Mouse (Mus musculus): Measurements from ENCODE around the gene Lmtk2.

DNA sequence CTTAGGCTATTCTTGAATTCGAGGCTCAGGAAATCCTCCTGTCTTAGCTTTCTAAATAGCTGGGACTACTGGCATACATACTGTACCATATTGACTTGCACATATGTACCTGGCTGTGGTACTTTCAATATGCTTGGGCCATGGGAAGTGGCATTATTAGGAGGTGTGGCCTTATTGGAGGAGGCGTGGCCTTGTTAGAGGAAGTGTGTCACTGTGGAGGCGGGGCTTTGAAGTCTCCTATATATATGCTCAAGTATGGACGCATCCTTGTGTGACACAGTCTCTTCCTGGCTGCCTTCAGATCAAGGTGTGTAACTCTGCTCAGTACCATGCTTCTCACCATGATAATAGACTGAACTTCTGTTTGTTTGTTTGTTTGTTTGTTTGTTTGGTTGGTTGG lies 18.0 kb downstream of the Lmtk2 start:
- TF ChIP-seq CTCF (conservative IDR thresholded peaks at IDR 0.05; ENCODE audit: low read length) (no peak), POU5F1 (IDR thresholded peaks at IDR 0.05; ENCODE audit: borderline replicate concordance, low read length) (no peak)
